Mouse (Mus musculus): ENCODE measurements at regions not wholly inside any gene's neighbourhood (a gene's known extent, or its start where the extent isn't known, plus 50 kb on each side); places are given as distances from the start of the nearest gene placed in this dataset.
A peak's percentile ranks its signal among the peaks of the same experiment; 100 is the strongest.

DNA sequence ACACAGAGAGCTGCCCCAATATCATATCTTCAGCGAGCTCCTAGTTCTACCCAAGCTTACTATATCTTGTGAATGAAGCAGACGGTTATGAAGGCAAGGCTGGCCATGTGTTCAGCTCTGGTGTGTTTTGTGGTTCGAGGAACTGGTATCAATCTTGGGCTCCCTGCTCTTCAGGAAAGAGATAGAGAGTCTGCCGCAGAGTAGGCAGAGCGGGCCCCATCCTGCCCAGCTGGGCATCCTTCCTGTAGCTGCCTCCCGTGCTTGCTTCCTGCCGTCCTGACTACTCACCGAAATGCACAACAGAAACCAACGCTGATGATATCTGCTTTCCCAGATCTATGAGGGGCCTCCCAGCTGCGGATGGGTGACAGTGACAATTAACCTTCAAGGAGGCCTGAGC lies 60.3 kb downstream of the Snrpe start:
- WGBS = 54% methylated on average over 10 of the region's 10 CpGs
- Histone ChIP-seq H3K4me3 (no peak overlapping the region), H3K27me3 (replicated peaks) (no peaks in the 10 kb centered on the region), H3K27ac (ENCODE audit: poor library complexity, severe bottlenecking) (no peak overlapping the region), H3K9me3 (replicated peaks) (0 out of 2 replicates have a peak, but pooled peaks cover 2% of the 10 kb centered on the region), H3K36me3 (no peaks in the 10 kb centered on the region), H3K9ac (no peak overlapping the region), H3K4me2 (no peak overlapping the region), H3K4me1 (replicated peaks) (no peaks in the 10 kb centered on the region)
- ATAC-seq (ENCODE audit: insufficient number of reproducible peaks, low FRiP score) = no peak

- Histone ChIP-seq H3K27ac (ENCODE audit: poor library complexity, severe bottlenecking) (no peak overlapping the region), H3K27me3 (replicated peaks) (no peaks in the 10 kb centered on the region), H3K4me3 (no peak overlapping the region), H3K9ac (no peak overlapping the region), H3K36me3 (no peaks in the 10 kb centered on the region), H3K9me3 (replicated peaks) (0 out of 2 replicates have a peak, but pooled peaks cover 2% of the 10 kb centered on the region), H3K4me1 (replicated peaks) (no peaks in the 10 kb centered on the region), H3K4me2 (no peak overlapping the region)
- ATAC-seq (ENCODE audit: insufficient number of reproducible peaks, low FRiP score) = no peak
- whole genome bisulfite sequencing = 57% methylated on average over 2 of the region's 2 CpGs
These were observed 61.1 kb downstream of the Snrpe start for GRCm38 (mm10) chr1:133548971-133549370.

GRCm38 (mm10) chr1:133547541-133547940 lies 62.5 kb downstream of the Snrpe start:
- no peak for ATAC-seq (ENCODE audit: insufficient number of reproducible peaks, low FRiP score)
- H3K9me3 ChIP-seq (replicated peaks) = no peaks in the 10 kb centered on the region
- no peaks in the 10 kb centered on the region for H3K4me1 ChIP-seq (replicated peaks)
- H3K27me3 ChIP-seq (replicated peaks) = no peaks in the 10 kb centered on the region
- H3K36me3 ChIP-seq = no peaks in the 10 kb centered on the region
- H3K4me3 ChIP-seq = no peak overlapping the region
- no peak overlapping the region for H3K9ac ChIP-seq
- WGBS = 79% methylated on average over 3 of the region's 3 CpGs
- H3K4me2 ChIP-seq = no peak overlapping the region
- H3K27ac ChIP-seq (ENCODE audit: poor library complexity, severe bottlenecking) = no peak overlapping the region

GRCm38 (mm10) chr1:133544996-133545395 lies 65.1 kb downstream of the Snrpe start:
- Histone ChIP-seq H3K36me3 (no peaks in the 10 kb centered on the region), H3K4me2 (no peak overlapping the region), H3K4me3 (no peak overlapping the region), H3K4me1 (replicated peaks) (no peaks in the 10 kb centered on the region), H3K9me3 (replicated peaks) (no peaks in the 10 kb centered on the region), H3K27me3 (replicated peaks) (no peaks in the 10 kb centered on the region), H3K27ac (ENCODE audit: poor library complexity, severe bottlenecking) (no peak overlapping the region), H3K9ac (no peak overlapping the region)
- no peak for ATAC-seq (ENCODE audit: insufficient number of reproducible peaks, low FRiP score)
- 72% methylated on average over 9 of the region's 9 CpGs for WGBS

DNA sequence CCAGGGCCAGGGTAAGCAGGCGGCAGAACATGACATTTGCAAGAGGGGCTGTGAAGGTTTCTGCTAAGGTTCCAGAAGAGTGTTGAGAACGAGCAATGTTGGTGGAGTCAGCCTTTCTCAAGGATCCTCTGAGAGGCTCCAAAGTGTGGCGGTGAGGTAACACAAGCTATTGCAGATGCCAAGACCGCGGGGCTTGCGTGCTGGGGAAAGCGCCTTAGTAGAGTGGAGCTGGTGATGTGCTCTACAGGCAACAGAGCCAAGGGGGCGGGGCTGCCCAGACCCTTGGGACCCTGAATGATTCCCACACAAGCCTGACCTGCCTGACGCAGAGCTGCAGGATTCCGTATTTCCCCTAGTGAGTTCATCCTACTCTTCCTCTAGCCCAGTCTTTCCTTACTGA lies 66.3 kb downstream of the Snrpe start:
- 75% methylated on average over 10 of the region's 10 CpGs for WGBS
- H3K27me3 ChIP-seq (replicated peaks) = no peaks in the 10 kb centered on the region
- no peaks in the 10 kb centered on the region for H3K4me1 ChIP-seq (replicated peaks)
- no peak for ATAC-seq (ENCODE audit: insufficient number of reproducible peaks, low FRiP score)
- no peaks in the 10 kb centered on the region for H3K9me3 ChIP-seq (replicated peaks)
- H3K27ac ChIP-seq (ENCODE audit: poor library complexity, severe bottlenecking) = no peak overlapping the region
- H3K4me2 ChIP-seq = no peak overlapping the region
- H3K36me3 ChIP-seq = no peaks in the 10 kb centered on the region
- no peak overlapping the region for H3K4me3 ChIP-seq
- no peak overlapping the region for H3K9ac ChIP-seq

DNA sequence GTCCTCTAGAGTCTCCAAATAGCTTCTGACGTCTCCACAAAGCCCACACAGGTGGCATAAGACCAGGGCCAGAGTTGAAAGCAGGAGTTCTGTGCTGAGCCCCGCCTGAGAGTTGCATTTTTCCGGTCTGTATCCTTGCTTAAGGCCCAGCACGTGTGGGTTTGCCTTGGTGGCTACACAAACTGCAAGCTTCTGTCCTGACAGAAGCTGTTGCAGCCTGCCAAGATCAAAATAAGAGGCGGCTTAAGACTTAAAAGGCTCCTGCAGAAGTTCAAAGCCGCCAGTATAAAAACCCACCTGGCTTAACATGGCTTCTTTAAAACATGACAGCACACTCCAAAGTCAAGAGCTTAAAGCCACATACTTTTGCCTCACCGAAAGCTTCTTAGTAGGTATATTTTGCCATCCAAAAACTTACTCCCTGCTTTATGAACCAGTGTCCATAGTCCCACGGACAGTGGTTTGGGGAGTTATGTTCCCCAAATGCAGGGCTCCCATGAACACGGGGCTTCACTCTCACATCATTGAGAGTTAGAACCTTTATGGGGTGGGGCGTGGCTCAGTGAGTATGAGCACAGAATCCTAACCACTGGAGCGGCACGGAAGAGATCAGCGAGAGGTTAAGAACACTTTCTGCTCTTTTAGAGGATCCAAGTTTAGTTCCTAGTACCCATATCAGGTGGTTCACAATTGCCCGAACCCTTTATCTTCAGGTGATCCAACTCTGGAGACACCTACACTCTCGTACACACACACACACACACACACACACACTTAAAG lies 67.9 kb downstream of the Snrpe start:
- Histone ChIP-seq H3K27me3 (replicated peaks) (no peaks in the 10 kb centered on the region), H3K4me3 (no peak overlapping the region), H3K9me3 (replicated peaks) (no peaks in the 10 kb centered on the region), H3K4me1 (replicated peaks) (no peaks in the 10 kb centered on the region), H3K27ac (ENCODE audit: poor library complexity, severe bottlenecking) (no peak overlapping the region), H3K9ac (no peak overlapping the region), H3K36me3 (no peaks in the 10 kb centered on the region), H3K4me2 (no peak overlapping the region)
- 75% methylated on average over 15 of the region's 15 CpGs for WGBS
- ATAC-seq (ENCODE audit: insufficient number of reproducible peaks, low FRiP score) = no peak

DNA sequence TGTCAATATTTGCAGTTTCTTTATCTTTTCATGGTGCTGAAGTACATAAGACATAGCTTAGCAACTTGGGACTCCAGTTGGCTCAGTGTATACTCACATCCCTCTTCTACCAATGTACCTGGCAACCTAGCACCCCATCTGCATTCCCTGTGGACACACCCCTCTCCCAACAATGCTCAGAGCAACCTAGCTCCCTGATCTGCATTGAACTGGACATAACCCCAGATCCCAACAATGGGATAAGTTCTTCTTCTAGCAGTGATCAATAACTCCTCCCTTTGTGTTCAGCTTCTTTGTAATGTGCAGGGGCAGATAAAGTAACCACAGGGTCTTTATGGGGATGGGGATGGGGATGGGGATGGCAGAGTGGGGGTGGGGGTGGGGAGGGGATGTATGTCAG lies 79.4 kb downstream of the Snrpe start:
- Histone ChIP-seq H3K36me3 (no peaks in the 10 kb centered on the region), H3K4me1 (replicated peaks) (peaks cover 5% of the 10 kb centered on the region; the same call in 1 of the 2 replicates), H3K9me3 (replicated peaks) (peaks cover 6% of the 10 kb centered on the region; the same call in 1 of the 2 replicates), H3K9ac (no peak overlapping the region), H3K27me3 (replicated peaks) (no peaks in the 10 kb centered on the region), H3K27ac (ENCODE audit: poor library complexity, severe bottlenecking) (no peak overlapping the region), H3K4me2 (no peak overlapping the region), H3K4me3 (no peak overlapping the region)
- no peak for ATAC-seq (ENCODE audit: insufficient number of reproducible peaks, low FRiP score)

DNA sequence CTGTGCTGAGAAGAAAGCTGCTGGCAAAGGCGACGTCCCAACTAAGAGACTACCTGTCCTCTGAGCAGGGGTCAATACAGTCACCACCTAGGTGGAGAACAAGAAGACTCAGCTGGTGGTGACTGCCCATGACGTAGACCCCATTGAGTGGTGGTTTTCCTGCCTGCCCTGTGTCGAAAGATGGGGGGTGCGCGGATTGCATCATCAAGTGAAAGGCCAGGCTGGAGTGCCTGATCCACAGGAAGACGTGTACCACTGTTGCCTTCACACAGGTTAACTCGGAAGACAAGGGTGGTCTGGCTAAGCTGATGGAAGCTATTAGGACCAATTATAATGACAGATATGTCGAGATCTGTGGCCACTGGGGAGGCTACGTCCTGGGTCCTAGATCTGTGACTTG lies 80.3 kb downstream of the Snrpe start:
- Histone ChIP-seq H3K9me3 (replicated peaks) (peaks cover 6% of the 10 kb centered on the region; the same call in 1 of the 2 replicates), H3K27ac (ENCODE audit: poor library complexity, severe bottlenecking) (no peak overlapping the region), H3K27me3 (replicated peaks) (no peaks in the 10 kb centered on the region), H3K4me2 (no peak overlapping the region), H3K4me1 (replicated peaks) (peaks cover 5% of the 10 kb centered on the region; the same call in 1 of the 2 replicates), H3K36me3 (no peaks in the 10 kb centered on the region), H3K9ac (no peak overlapping the region), H3K4me3 (no peak overlapping the region)
- ATAC-seq (ENCODE audit: insufficient number of reproducible peaks, low FRiP score) = no peak
- 83% methylated on average over 10 of the region's 10 CpGs for WGBS

GRCm38 (mm10) chr1:133527651-133528385 lies 82.3 kb downstream of the Snrpe start:
- no peak overlapping the region for H3K27ac ChIP-seq (ENCODE audit: poor library complexity, severe bottlenecking)
- peaks cover 6% of the 10 kb centered on the region; the same call in 1 of the 2 replicates for H3K9me3 ChIP-seq (replicated peaks)
- H3K4me2 ChIP-seq = no peak overlapping the region
- H3K27me3 ChIP-seq (replicated peaks) = no peaks in the 10 kb centered on the region
- H3K9ac ChIP-seq = no peak overlapping the region
- no peaks in the 10 kb centered on the region for H3K36me3 ChIP-seq
- no peak for ATAC-seq (ENCODE audit: insufficient number of reproducible peaks, low FRiP score)
- WGBS = 62% methylated on average over 7 of the region's 7 CpGs
- no peak overlapping the region for H3K4me3 ChIP-seq
- H3K4me1 ChIP-seq (replicated peaks) = peaks cover 5% of the 10 kb centered on the region; the same call in 1 of the 2 replicates

GRCm38 (mm10) chr1:133522825-133523224 lies 87.3 kb downstream of the Snrpe start:
- Histone ChIP-seq H3K4me3 (no peak overlapping the region), H3K36me3 (no peaks in the 10 kb centered on the region), H3K4me1 (replicated peaks) (peaks cover 16% of the 10 kb centered on the region), H3K4me2 (no peak overlapping the region), H3K27ac (ENCODE audit: poor library complexity, severe bottlenecking) (no peak overlapping the region), H3K9me3 (replicated peaks) (no peaks in the 10 kb centered on the region; the same call in 1 of the 2 replicates), H3K27me3 (replicated peaks) (no peaks in the 10 kb centered on the region), H3K9ac (no peak overlapping the region)
- ATAC-seq (ENCODE audit: insufficient number of reproducible peaks, low FRiP score) = no peak
- WGBS = 55% methylated on average over 1 of the region's 1 CpGs

GRCm38 (mm10) chr1:133520652-133521051 lies 89.4 kb downstream of the Snrpe start:
- ATAC-seq (ENCODE audit: insufficient number of reproducible peaks, low FRiP score) = peak; percentile 67; the same call in 1 of the 2 replicates
- no peaks in the 10 kb centered on the region for H3K27me3 ChIP-seq (replicated peaks)
- no peaks in the 10 kb centered on the region; the same call in 1 of the 2 replicates for H3K9me3 ChIP-seq (replicated peaks)
- peaks cover 13% of the 10 kb centered on the region for H3K4me1 ChIP-seq (replicated peaks)
- H3K27ac ChIP-seq (ENCODE audit: poor library complexity, severe bottlenecking) = peak overlapping the region; percentile 33; the same call in 1 of the 2 replicates
- no peaks in the 10 kb centered on the region for H3K36me3 ChIP-seq
- H3K4me2 ChIP-seq = no peak overlapping the region
- no peak overlapping the region for H3K9ac ChIP-seq
- 26% methylated on average over 8 of the region's 8 CpGs for WGBS
- no peak overlapping the region for H3K4me3 ChIP-seq

Data from heart, embryonic 12.5 days (tissue).